Mouse (Mus musculus) spleen, adult 18-20 months (tissue): ENCODE data around the gene Soat2.
A peak's percentile ranks its signal among the peaks of the same experiment; 100 is the strongest.

Experiments used
- DNase-seq, 2 experiments: peaks; one replicate each; pipeline ENCODE4 v3.0.0; 2022; ENCODE audit warnings: mixed read lengths in 2 of 2

Gene Soat2

DNA sequence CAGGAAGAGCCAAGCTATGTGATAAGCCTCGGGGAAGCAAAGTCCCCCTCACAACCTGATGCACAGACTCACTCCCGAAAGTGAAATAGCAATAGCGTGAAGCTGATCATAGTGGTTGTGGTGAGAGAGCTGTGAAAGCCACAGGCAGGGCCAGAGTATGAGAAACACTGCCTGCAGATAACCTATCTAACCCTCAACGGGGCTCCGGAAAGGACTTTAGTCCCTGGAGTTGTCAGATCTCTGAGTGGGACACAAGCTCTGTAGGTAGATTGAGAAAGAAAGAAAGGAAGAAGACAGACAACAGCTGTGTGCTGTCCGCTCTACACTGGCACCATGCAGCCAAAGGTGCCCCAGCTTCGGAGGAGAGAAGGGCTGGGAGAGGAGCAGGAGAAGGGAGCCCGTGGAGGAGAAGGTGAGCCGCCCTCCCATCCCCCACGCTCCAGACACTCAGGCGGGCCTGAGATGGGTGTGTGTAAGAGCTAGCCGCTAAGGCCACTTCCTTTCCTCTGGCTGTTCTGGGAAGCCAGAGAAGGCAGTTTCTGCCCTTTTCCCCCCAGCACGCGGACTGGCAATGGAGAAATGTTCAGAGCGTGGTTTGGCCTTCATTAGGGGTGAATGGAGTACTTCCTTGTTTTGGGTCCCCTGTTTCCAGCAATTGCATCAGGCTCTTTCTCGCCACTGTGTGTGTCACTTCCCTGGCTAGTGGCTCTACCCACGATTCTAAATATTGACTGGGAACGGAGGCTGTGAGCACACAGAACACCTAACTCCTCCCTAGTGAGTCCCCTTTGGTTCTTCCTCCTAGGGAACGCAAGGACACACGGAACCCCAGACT is at the start of gene Soat2:
Gene Soat2 (plus strand): TSS at position 226 of the 835 bp plus-strand sequence.
- peak in 1 of 2 experiments; percentile 25 for DNase-seq

DNA sequence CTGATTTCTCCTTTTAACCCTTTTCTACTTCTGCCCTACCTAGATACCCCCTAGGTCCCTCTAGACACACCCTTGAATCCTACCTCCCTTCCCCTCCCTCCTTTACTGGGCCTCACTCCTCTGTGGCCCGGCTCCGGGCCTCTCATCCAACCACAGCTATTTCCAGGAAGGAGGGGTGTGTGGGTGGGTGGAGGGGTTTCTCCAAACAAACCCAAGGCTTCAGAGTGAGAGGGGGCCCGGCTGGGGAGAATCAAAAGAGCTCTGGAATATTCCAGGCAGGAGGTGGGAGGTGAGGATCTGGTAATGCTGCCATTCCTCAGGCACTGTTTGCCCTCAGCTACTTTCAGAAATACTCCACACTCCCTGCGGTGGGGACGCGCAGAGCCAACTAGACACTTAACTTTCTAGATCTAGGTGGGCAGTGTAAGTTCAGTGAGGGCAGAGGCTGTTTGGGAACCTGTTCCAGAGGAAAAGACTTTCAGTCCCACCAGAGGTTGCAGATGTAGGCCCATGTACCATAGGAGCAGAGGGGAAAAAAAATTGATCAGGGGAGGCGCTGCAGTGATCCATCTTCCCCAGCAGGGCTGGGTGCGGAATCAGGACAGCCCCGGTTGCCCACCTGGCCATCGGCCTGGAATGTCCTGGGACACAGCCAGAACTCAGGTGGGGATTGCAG is 49.2 kb upstream of the Soat2 start:
- no peak for DNase-seq

DNA sequence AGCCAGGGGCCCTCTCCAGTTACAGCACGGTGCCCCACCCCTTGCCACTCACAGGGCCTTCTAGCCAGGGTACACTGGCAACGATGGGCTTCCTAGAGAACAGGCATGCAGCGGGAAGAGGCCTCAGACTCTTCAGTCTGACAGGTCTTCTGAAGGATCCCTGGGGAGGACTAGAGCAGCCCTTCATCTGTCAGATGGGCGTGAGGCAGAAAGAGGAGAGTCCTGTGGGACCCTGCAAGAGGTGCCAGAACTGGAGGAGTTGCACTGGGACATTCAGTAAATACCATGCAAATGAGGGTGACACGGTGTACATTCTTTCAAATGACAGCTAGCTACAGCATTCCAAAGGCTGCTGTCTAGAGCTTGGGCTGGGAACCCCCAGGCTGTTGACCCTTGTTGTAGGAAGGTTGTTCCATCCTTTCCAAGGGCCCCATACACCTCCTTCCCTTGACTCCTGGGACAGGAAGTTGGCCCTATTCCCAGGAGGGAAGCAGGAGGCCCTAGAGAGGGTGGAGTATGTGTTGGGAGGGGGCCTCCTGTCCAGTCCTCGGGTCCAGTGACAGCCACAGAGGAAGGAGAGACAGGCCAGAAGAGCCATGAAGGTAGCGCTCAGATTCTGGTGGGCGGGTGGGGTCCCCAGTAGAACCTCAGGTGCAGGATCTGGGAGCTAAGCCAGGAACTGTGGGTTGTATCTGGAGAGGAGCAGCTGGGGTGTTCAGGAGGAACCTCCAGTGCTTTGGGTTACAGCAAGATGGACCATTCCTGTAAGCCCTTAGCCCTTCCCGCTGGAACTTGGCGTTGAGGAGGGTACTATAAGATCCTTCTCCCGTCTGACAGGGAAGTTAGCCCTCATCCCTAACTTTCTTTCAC is 48.4 kb upstream of the Soat2 start:
- DNase-seq = no peak

DNA sequence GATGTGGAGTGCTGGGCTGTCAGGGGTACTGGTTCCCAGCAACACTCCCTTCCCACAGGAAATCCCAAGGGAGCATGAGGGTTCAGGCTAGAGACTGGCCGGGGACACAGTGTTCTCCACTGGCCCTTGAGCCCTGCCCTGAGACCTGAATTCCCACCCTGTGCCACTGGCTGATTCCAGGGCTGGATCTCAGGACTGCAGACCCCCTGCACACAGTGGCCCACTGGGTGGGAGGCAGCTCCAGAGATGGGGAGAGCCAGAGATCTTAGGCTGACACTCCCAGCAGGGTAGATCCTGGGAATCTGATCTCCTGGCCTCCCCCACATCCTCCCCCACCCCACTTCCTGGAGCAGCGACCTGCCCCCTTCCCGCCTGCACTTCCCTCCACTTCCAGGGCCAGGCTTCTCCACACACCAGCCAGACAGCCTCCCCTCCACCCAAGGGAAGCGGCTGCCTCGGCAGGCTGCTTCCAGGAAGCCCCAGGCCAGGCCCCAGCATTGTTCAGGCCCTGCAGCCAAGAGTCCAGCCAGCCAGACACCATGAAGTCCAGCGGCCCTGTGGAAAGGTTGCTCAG is 47.7 kb upstream of the Soat2 start:
- DNase-seq = no peak

DNA sequence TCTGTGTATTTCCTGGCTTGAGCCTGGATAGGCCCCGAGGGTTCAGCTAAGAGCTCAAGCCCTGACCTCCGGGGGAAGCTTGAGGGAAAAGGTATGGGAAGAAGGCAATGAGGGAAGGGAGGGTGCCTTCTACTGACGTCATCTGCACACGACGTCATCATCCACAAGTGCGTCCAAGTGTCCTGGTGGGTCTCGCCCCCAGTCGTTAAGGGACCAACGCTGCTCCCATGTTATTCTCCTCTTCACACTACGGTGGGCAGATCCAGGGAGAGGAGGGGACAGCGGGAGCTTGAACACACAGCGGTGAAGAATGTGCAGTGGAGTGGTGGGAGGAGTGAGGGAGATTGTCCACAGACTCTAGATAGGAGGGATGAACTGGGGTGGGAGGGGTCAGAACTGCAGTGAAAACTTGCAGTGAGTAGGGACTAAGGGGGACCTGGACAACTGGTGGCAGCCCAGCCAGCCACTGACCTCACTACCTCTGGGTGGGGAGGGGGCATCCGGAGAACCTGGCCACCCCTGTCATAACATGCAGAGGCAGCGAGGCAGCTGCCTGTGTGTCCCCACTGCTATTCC is 46.9 kb upstream of the Soat2 start:
- DNase-seq = no peak

DNA sequence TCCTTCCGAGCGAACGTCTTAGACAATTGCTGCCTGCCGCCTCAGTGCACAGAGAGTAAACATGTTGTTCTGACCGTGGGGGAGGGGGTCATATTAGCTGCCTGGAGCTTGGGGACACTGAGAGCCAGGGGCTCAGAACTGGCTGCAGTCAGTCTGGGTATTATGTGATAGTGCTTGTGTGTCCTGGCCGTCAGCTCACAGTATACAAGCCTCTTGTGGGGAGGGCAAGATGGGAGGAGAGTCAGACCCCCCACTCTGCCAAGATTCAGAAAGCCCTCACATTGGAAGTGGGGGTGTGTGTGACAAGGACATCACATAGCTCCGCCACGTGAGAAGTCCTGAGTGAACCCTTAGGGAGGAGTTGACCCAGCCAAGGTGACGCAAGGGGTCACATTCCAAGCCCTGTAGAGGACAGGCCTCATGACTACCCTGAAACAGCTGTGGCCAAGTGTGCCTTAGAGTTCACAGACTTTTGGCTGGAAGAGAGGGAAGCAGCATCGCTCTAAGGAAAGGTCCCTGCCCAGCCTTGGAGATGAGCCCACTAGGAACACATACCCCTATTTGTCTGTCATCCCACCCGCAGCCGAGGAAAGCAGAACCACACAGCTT is 46.3 kb upstream of the Soat2 start:
- peak in 1 of 2 experiments; percentile 25 for DNase-seq

DNA sequence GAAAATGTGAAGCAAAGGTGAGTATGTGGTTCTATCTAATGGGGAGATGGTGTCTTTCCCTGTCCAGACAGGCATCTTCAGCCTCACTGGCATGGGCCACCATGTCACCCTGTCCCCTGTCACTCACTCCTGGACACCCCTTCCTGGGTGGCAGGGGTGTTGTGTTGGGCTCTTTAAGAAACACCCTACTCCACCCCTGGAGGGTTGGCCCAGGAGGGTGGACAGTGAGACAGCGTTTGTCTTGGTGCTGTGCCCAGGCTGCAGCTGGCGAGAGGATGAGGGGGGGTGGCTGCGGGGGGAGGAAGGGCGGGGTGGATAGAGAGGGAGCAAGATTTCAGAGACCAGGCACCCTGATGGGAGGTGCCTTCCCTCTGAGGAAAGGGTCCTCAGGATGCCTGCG is 45.0 kb upstream of the Soat2 start:
- no peak for DNase-seq

DNA sequence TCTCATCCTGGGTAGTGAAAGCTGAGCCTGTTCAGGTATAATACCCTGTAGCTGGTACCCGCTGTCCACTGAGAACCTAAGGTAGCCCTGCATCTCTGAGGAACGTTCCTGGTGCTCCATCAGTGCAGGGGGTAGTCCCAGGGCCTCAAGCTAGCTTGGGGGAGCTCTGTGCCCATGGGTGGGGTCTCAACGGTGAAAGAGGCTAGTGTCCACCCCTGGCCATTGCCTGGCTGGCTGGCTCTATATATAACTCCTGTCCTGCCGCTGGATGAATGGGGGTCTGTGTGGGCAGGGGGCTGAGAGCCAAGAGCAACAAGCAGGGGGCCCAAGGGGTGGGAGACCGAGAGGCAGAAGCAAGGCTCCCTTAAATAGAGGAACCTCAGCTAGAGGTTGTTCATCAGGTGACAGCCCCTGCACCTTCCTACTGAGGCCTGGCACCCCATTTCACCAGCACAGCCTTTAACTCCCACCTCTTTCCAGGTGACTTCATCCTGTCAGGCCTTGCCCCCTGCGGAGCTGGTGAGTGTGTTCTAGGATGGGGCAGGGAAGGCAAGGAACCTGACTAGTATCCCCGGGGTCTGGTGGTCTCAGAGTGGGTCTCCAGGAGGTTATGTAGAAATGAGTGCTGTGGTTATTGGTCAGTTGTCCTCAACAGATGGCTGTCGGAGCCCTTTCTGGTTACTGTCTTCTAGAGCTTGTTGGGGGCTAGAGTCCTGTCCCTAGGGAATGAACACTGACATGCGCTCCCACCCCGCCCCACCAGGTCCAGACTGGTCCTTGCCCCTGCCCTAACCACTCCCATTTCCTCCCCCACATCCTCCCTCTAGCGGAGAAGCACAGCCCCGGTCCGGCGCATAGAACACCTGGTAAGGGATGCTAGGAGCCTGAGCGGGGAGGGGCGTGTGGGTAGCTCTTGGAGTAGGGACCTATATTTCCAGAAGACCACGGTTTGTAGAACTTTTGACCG is 44.3 kb upstream of the Soat2 start:
- DNase-seq = peak in 1 of 2 experiments; percentile 31

DNA sequence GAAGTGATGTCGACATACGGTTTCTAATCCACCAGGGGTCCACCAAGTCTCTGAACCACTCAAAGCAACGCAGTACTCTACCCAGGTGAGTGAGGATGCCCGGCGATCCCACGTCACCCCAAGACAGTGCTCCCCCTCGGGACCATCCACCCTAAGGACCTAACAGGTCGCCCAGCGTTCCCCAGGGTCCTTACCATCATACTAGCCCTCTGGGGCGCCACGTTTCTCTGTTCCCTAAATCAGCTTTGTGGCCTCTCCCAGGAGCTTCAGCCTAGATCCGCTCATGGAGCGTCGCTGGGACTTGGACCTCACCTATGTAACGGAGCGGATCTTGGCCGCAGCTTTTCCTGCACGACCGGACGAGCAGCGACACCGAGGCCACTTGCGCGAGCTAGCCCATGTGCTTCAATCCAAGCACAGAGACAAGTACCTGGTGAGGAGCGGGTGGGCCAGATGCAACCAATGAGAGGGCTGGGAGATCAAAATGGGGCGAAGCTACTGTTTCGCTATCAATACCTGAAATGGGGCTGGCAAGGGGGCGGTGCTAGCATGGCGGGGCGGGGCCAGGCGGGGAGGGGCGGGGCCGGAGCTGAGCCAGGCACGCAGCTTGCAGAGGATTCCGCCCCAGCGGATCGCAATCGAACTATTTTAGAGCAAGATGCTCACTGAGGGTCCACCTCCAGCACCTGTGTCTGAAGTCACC is 43.4 kb upstream of the Soat2 start:
- DNase-seq = no peak

DNA sequence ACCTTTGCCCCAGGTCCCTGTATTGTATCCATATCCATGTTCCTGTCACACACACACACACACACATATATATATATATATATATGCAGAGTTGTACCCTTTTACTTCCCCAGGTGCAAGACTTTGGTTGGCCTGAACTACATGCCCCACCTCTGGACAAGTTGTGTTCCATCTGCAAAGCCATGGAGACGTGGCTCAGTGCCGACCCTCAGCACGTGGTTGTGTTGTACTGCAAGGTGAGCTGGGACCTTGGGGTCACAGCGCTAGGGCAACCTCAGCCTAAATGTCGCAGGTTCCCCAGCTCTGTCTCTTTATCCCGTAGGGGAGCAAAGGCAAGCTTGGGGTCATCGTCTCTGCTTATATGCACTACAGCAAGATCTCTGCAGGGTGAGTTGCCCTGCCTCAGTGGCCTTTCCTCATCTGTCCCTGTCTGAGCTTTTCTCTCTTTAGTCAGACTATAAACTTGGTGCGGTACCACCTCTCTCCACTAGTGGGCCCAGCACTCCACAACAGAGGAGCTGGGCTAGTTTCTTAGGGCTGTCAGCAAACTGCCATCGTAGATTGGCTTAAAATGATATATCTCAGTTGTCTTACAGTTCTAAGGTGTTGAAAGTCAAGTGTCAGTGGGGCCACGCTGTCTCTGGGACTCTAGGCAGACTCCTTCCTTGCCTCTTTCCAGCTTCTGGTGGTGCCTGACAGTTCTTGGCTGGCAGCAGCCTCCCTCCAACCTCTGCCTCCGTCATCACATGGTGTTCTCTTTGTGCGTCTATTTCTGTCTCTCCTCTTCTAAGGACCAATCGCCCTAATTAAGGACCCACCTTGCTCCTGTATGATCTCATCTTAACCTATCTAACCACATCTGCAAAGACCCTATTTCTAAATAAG is 42.4 kb upstream of the Soat2 start:
- DNase-seq = peak in 1 of 2 experiments; percentile 73

DNA sequence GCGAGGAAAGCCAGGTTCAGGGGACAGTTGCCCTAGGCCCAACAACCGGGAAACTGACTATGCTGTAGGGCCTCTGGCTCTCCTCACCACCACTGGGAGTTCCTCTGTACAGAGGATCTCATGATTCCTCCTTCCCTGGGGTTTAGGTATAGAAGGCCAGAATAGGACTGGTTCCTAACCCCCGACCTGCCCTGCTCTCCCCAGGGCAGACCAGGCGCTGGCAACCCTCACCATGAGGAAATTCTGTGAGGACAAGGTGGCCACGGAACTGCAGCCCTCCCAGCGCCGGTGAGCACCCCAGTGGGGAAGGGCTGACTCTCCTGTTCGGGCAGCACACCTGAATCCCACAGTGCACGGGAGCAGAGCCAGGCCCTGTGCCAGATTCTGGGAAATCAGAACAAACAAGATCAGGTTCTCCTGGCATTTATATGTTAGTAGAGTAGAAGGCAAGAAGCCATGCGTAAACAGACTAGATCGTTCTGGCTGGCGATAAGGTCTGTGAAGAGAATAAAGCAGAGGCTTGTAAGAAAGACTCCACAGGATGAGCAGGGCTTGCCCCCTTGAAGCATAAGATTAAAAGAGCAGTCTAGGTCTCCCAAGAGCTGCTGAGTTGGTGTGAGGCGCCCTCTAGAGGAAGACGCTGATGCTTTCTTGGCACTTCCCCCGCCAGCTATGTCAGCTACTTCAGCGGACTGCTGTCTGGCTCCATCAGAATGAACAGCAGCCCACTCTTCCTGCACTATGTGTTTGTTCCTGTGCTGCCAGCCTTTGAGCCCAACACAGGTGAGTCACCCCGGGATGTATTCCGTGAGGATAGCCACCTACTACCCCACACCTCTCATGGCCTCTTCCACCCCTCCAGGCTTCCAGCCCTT is 41.4 kb upstream of the Soat2 start:
- peak; percentile 41 to 68 for DNase-seq

DNA sequence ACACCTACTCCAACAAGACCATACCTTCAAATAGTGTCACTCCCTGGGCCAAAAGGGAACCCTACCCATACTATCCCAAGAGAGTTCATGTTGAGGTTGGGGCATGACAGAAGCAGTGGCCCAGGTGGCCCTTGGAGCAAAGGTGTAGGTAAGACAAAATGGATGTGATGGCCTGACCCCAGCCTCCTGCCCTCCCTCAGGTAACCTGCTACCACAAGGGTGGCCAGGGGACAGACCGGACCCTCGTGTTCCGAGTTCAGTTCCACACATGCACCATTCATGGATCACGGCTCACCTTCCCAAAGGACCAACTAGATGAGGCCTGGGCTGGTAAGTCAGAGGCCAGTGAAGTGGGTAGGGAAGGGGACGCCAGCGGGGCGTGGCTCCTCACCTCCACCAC is 40.1 kb upstream of the Soat2 start:
- DNase-seq = no peak

DNA sequence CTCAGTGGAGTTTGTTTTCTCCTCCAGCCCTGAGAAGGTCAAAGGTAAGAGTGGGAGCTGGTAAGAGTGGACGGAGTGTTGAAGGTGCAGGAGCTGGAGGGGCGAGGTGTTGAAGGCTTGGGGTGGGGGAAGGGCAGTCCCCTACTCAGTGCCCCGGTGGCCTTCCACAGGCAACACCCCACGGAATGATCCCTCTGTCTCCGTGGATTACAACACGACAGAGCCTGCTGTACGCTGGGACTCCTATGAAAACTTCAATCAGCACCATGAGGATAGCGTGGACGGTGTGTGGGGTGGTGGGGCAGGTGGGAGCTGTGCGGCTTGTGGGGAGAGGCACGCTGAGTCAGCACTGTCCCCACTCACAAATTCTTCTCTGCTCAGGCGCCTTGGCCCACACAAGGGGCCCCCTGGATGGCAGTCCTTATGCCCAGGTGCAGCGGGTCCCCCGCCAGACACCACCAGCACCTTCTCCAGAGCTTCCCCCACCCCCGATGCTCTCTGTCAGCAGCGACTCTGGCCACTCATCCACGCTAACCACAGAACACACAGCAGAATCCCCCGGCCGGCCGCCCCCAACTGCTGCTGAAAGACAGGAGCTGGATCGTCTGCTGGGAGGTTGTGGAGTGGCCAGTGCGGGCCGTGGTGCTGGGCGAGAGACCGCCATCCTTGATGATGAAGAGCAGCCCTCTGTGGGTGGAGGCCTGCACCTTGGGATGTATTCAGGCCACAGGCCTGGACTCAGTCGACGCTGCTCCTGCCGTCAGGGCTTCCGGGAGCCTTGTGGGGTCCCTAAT is 39.4 kb upstream of the Soat2 start:
- DNase-seq = no peak

DNA sequence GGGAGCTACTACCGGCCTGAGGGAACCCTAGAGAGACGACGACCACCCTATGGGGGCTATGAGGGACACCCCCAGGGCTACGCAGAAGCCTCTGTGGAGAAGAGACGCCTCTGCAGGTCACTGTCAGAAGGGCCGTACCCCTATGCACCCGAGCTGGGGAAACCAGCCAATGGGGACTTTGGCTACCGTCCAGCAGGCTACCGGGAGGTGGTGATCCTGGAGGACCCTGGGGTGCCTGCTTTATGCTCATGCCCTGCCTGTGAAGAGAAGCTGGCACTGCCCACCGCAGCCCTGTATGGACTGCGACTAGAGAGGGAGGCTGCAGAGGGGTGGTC is 38.9 kb upstream of the Soat2 start:
- DNase-seq = no peak

DNA sequence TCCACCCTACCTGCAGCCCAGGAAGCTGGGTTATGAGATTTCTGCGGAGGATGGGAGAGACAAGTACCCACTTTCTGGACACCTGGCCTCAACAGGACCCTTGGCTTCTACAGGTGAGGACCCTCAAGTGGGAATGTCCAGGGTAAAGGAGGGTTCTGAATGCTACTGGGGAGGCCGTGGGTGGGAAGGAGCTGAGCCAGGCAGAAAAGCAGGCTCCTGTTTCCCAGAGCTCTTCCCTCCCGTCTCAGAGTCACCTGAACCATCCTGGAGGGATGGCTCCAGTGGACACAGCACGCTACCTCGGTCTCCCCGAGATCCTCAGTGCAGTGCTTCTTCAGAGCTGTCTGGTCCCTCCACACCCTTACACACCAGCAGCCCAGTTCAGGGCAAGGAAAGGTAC is 38.1 kb upstream of the Soat2 start:
- no peak for DNase-seq

DNA sequence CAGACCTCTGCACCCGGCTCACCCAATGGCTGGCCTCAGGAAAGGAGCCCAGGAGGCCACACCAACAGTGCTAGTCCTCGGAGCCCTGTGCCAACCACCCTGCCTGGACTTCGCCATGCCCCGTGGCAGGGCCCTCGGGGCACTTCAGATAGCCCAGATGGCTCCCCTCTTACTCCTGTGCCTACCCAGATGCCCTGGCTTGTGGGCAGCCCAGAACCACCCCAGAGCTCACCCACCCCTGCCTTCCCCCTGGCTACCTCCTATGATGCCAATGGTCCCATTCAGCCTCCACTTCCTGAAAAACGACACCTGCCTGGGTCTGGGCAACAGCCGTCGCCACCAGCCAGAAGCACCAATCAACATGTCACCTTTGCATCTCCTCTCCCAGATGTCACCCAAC is 37.5 kb upstream of the Soat2 start:
- no peak for DNase-seq

DNA sequence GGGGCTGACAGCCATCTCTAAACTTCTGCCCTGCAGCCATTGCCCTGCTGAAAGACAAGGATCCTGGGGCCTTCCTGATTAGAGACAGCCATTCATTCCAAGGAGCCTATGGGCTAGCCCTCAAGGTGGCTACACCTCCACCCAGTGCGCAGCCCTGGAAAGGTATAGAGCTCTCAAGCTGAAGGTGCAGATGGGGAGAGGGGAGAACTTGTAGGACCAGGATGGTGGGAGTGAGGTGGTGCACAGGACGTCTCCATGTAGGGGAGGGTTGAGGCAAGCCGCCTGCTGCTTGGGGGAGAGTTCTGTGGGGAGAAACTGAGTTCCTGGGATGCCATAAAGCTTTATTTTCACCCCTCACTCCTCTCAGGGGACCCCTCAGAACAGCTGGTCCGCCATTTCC is 36.7 kb upstream of the Soat2 start:
- DNase-seq = no peak
